Mouse (Mus musculus) hindbrain, embryonic 12.5 days (tissue): ENCODE data around the gene Olfr1151. TPM values are rescaled to one million over a fixed set of nuclear protein-coding genes. Genes with fewer than 3 reads are reported as not detected.

Source experiments
- ATAC-seq: fragments of 200-750 bp; cut with Nextera tagmentation; 2 replicates; pipeline ENCODE4 v1.8.0; 2017; ENCODE audit warnings: moderate TSS enrichment; ENCODE audit not compliant: low FRiP score
- H3K27ac ChIP-seq: fragments of 300-500 bp; sonication (generic); 2 replicates; pipeline ENCODE4 v1.5.1; 2016; ENCODE audit warnings: mild to moderate bottlenecking
- H3K27me3 ChIP-seq: fragments of 300-500 bp; sonication (generic); 2 replicates; pipeline ENCODE4 v1.6.1; 2016; ENCODE audit warnings: mild to moderate bottlenecking
- H3K36me3 ChIP-seq: fragments of 300-500 bp; sonication (generic); 2 replicates; pipeline ENCODE4 v1.6.1; 2016; ENCODE audit warnings: mild to moderate bottlenecking
- H3K4me1 ChIP-seq: fragments of 300-500 bp; sonication (generic); 2 replicates; pipeline ENCODE4 v1.6.1; 2016
- H3K4me2 ChIP-seq: fragments of 300-500 bp; sonication (generic); replicated peaks from 2 replicates; pipeline ENCODE4 v1.6.1; 2016; ENCODE audit warnings: mild to moderate bottlenecking
- H3K4me3 ChIP-seq: fragments of 300-500 bp; sonication (generic); 2 replicates; pipeline ENCODE4 v1.5.1; 2016; ENCODE audit warnings: mild to moderate bottlenecking
- H3K9ac ChIP-seq: fragments of 300-500 bp; sonication (generic); 2 replicates; pipeline ENCODE4 v1.6.1; 2016; ENCODE audit warnings: mild to moderate bottlenecking, moderate library complexity
- H3K9me3 ChIP-seq: fragments of 300-500 bp; sonication (generic); replicated peaks from 2 replicates; pipeline ENCODE4 v1.6.1; 2016; ENCODE audit warnings: mild to moderate bottlenecking
- WGBS: fragments of 180-500 bp; shearing (Covaris S2); methylation state at CpG from one replicate; pipeline ENCODE4 v1.1.7; 2016; 5-methylcytosine and 5-hydroxymethylcytosine counted together
- polyA plus RNA-seq: library from polyadenylated mRNA; unstranded; fragments of >200 nt; fragmentation: Nextera tagmentation; extraction: Ambion mirVana; gene quantifications from 2 replicates; pipeline ENCODE4 v1.2.1, GENCODE M21; 2016

Olfr1151 gene
- polyA plus RNA-seq, result not detected in 2 replicates

- no peaks in the 10 kb centered on the region for H3K27me3 ChIP-seq
- H3K4me2 ChIP-seq, result no peak within 1 kb of the TSS
- no peaks in the 10 kb centered on the region for H3K9me3 ChIP-seq
- no peak within 1 kb of the TSS for H3K27ac ChIP-seq
- no peak within 1 kb of the TSS for H3K4me3 ChIP-seq
- H3K4me1 ChIP-seq, result no peaks in the 10 kb centered on the region
- H3K36me3 ChIP-seq, result no peaks in the 10 kb centered on the region
- ATAC-seq, result no peak
- 95% methylated on average over 1 of the region's 1 CpGs for WGBS
- no peak within 1 kb of the TSS for H3K9ac ChIP-seq
Measured at GRCm38 (mm10) chr2:87855562-87855961, at the start of gene Olfr1151. Olfr1151 (plus strand) TSS chr2:87855862.

- Histone ChIP-seq H3K27ac (no peak within 1 kb of the TSS), H3K9me3 (no peaks in the 10 kb centered on the region), H3K4me2 (no peak within 1 kb of the TSS), H3K4me1 (no peaks in the 10 kb centered on the region), H3K4me3 (no peak within 1 kb of the TSS), H3K36me3 (no peaks in the 10 kb centered on the region), H3K9ac (no peak within 1 kb of the TSS), H3K27me3 (no peaks in the 10 kb centered on the region)
- 74% methylated on average over 1 of the region's 1 CpGs for WGBS
- ATAC-seq, result no peak
Measured at GRCm38 (mm10) chr2:87809522-87809921, 46.1 kb upstream of the Olfr1151 start, which contains the start of gene Olfr1145. Olfr1145 (plus strand) TSS chr2:87809822.

GRCm38 (mm10) chr2:87830233-87830632 is 25.4 kb upstream of the Olfr1151 start, which contains the start of gene Olfr1148:
Olfr1148 (plus strand) TSS chr2:87830533.
- H3K4me1 ChIP-seq, result no peaks in the 10 kb centered on the region
- H3K4me2 ChIP-seq, result no peak within 1 kb of the TSS
- H3K9me3 ChIP-seq, result no peaks in the 10 kb centered on the region
- no peaks in the 10 kb centered on the region for H3K36me3 ChIP-seq
- ATAC-seq, result no peak
- no peak within 1 kb of the TSS for H3K27ac ChIP-seq
- H3K27me3 ChIP-seq, result no peaks in the 10 kb centered on the region
- H3K9ac ChIP-seq, result no peak within 1 kb of the TSS
- no peak within 1 kb of the TSS for H3K4me3 ChIP-seq
- 92% methylated on average over 1 of the region's 1 CpGs for WGBS

GRCm38 (mm10) chr2:87843693-87844092 is 12.0 kb upstream of the Olfr1151 start, which contains the start of gene Olfr1150-ps1:
Olfr1150-ps1 (plus strand) TSS chr2:87843993.
- Histone ChIP-seq H3K27ac (no peak within 1 kb of the TSS), H3K4me3 (no peak within 1 kb of the TSS), H3K9me3 (no peaks in the 10 kb centered on the region), H3K9ac (no peak within 1 kb of the TSS), H3K4me1 (no peaks in the 10 kb centered on the region), H3K36me3 (no peaks in the 10 kb centered on the region), H3K27me3 (no peaks in the 10 kb centered on the region), H3K4me2 (no peak within 1 kb of the TSS)
- no peak for ATAC-seq
- WGBS, result 77% methylated on average over 1 of the region's 1 CpGs

- H3K27ac ChIP-seq, result no peak within 1 kb of the TSS
- no peak within 1 kb of the TSS for H3K9ac ChIP-seq
- no peak for ATAC-seq
Measured at GRCm38 (mm10) chr2:87866192-87866591, 10.5 kb downstream of the Olfr1151 start, which contains the start of gene Olfr1152. Olfr1152 (plus strand) TSS chr2:87866492.

GRCm38 (mm10) chr2:87894662-87895061 is 39.0 kb downstream of the Olfr1151 start, which contains the start of gene Olfr1153:
Olfr1153 (plus strand) TSS chr2:87894962.
- no peak for ATAC-seq
- WGBS, result 71% methylated on average over 1 of the region's 1 CpGs
- H3K4me3 ChIP-seq, result no peak within 1 kb of the TSS
- H3K36me3 ChIP-seq, result no peaks in the 10 kb centered on the region
- no peak within 1 kb of the TSS for H3K9ac ChIP-seq
- no peak within 1 kb of the TSS for H3K27ac ChIP-seq
- H3K9me3 ChIP-seq, result no peaks in the 10 kb centered on the region
- H3K27me3 ChIP-seq, result no peaks in the 10 kb centered on the region
- no peaks in the 10 kb centered on the region for H3K4me1 ChIP-seq
- H3K4me2 ChIP-seq, result no peak within 1 kb of the TSS

More at GRCm38 (mm10) chr2:87866192-87866591, 10.5 kb downstream of the Olfr1151 start, which contains the start of gene Olfr1152:
- no peaks in the 10 kb centered on the region for H3K9me3 ChIP-seq
- no peaks in the 10 kb centered on the region for H3K27me3 ChIP-seq
- H3K4me3 ChIP-seq, result no peak within 1 kb of the TSS
- no peaks in the 10 kb centered on the region for H3K4me1 ChIP-seq
- H3K4me2 ChIP-seq, result no peak within 1 kb of the TSS
- no peaks in the 10 kb centered on the region for H3K36me3 ChIP-seq

GRCm38 (mm10) chr2:87905066-87905465 is 49.4 kb downstream of the Olfr1151 start, which contains the start of gene Olfr1154:
Olfr1154 (minus strand) TSS chr2:87905166.
- no peak within 1 kb of the TSS for H3K4me2 ChIP-seq
- no peak for ATAC-seq
- WGBS, result 92% methylated on average over 1 of the region's 1 CpGs
- H3K4me3 ChIP-seq, result no peak within 1 kb of the TSS
- H3K36me3 ChIP-seq, result no peaks in the 10 kb centered on the region
- no peaks in the 10 kb centered on the region for H3K4me1 ChIP-seq
- H3K9ac ChIP-seq, result no peak within 1 kb of the TSS
- no peaks in the 10 kb centered on the region for H3K27me3 ChIP-seq
- no peaks in the 10 kb centered on the region for H3K9me3 ChIP-seq
- H3K27ac ChIP-seq, result no peak within 1 kb of the TSS

Other genes with a start within 250 kb of the Olfr1151 start
- gene Olfr1130, start 249.7 kb upstream of the Olfr1151 start, polyA plus RNA-seq, result not detected in 2 replicates
- gene Olfr1131, start 228.8 kb upstream of the Olfr1151 start, polyA plus RNA-seq, result not detected in 2 replicates
- gene Olfr1132, start 218.3 kb upstream of the Olfr1151 start, polyA plus RNA-seq, result not detected in 2 replicates
- gene Olfr1133, start 208.5 kb upstream of the Olfr1151 start, polyA plus RNA-seq, result not detected in 2 replicates
- gene Olfr1134, start 197.4 kb upstream of the Olfr1151 start, polyA plus RNA-seq, result not detected in 2 replicates
- gene Olfr1135, start 182.2 kb upstream of the Olfr1151 start, polyA plus RNA-seq, result not detected in 2 replicates
- gene Olfr1136, start 161.9 kb upstream of the Olfr1151 start, polyA plus RNA-seq, result not detected in 2 replicates
- gene Olfr1137, start 142.7 kb upstream of the Olfr1151 start, polyA plus RNA-seq, result not detected in 2 replicates
- gene Olfr1138, start 115.9 kb upstream of the Olfr1151 start, polyA plus RNA-seq, result not detected in 2 replicates
- not detected in 2 replicates for gene Olfr1140, start 112.1 kb upstream of the Olfr1151 start, polyA plus RNA-seq
- gene Olfr1141, start 101.9 kb upstream of the Olfr1151 start, polyA plus RNA-seq, result not detected in 2 replicates
- gene Olfr152, start 76.4 kb upstream of the Olfr1151 start, polyA plus RNA-seq, result not detected in 2 replicates
- not detected in 2 replicates for gene Olfr1143, start 55.3 kb upstream of the Olfr1151 start, polyA plus RNA-seq
- gene Olfr1145, start 46.0 kb upstream of the Olfr1151 start, polyA plus RNA-seq, result not detected in 2 replicates
- gene Olfr1148, start 25.3 kb upstream of the Olfr1151 start, polyA plus RNA-seq, result not detected in 2 replicates
- gene Olfr1150-ps1, start 11.9 kb upstream of the Olfr1151 start, polyA plus RNA-seq, result not detected in 2 replicates
- not detected in 2 replicates for gene Olfr1152, start 10.6 kb downstream of the Olfr1151 start, polyA plus RNA-seq
- not detected in 2 replicates for gene Olfr1153, start 39.1 kb downstream of the Olfr1151 start, polyA plus RNA-seq
- gene Olfr1154, start 49.3 kb downstream of the Olfr1151 start, polyA plus RNA-seq, result not detected in 2 replicates
- not detected in 2 replicates for gene Olfr1155, start 89.3 kb downstream of the Olfr1151 start, polyA plus RNA-seq
- gene Olfr1156, start 97.2 kb downstream of the Olfr1151 start, polyA plus RNA-seq, result not detected in 2 replicates
- gene Olfr1157, start 112.4 kb downstream of the Olfr1151 start, polyA plus RNA-seq, result not detected in 2 replicates
- not detected in 2 replicates for gene Olfr74, start 118.8 kb downstream of the Olfr1151 start, polyA plus RNA-seq
- gene Olfr1158, start 134.3 kb downstream of the Olfr1151 start, polyA plus RNA-seq, result not detected in 2 replicates
- gene Olfr1160, start 152.4 kb downstream of the Olfr1151 start, polyA plus RNA-seq, result not detected in 2 replicates
- gene Olfr1161, start 166.9 kb downstream of the Olfr1151 start, polyA plus RNA-seq, result not detected in 2 replicates
- gene Olfr73, start 181.8 kb downstream of the Olfr1151 start, polyA plus RNA-seq, result not detected in 2 replicates
- gene Olfr1162, start 195.3 kb downstream of the Olfr1151 start, polyA plus RNA-seq, result not detected in 2 replicates
- not detected in 2 replicates for gene Olfr1163, start 216.0 kb downstream of the Olfr1151 start, polyA plus RNA-seq
- not detected in 2 replicates for gene Olfr1164, start 238.1 kb downstream of the Olfr1151 start, polyA plus RNA-seq